Mouse (Mus musculus): ENCODE measurements around the gene Zfp986.
"Not testable (repeated sequence)": the region's sequence is repeated elsewhere in the genome, so short reads cannot be mapped to it uniquely, and the experiment has no call there.

DNA sequence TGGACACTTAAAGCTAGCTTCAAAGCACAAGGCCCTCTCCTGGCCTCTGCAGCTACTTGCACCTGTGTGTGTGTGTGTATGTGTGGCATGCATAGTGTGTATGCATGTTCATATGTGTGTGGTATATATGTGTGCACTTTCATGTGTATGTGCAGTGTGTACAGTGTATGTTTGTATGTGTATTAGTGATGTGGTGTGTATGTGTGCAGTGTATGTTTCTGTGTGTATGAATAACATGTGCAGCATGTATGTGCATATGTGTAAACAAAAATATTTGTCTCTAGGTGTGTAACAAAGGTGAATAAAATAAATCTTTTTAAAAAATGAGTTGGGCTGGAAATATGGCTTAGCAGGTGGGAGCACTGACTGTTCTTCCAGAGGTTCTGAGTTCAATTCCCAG lies 21.8 kb upstream of the Zfp986 start:
- not testable (repeated sequence) for TF ChIP-seq CTCF (IDR thresholded peaks at IDR 0.05; ENCODE audit: borderline replicate concordance, extremely low read depth, insufficient read depth, insufficient read length); POLR2A (IDR thresholded peaks at IDR 0.05; ENCODE audit: borderline replicate concordance, extremely low read depth, insufficient read depth, insufficient read length, poor library complexity, severe bottlenecking)

Measured in brain, embryonic 14.5 days (tissue).